Mouse (Mus musculus) midbrain, postnatal 0 days (tissue): ENCODE data around the gene Pak6. TPM values are rescaled to one million over a fixed set of nuclear protein-coding genes. Genes with fewer than 3 reads are reported as not detected.

Experiments used
- ATAC-seq: fragments of 200-750 bp; cut with Nextera tagmentation; 2 replicates; pipeline ENCODE4 v1.8.0; 2017; ENCODE audit warnings: moderate number of reproducible peaks, mild to moderate bottlenecking, moderate TSS enrichment, moderate library complexity; ENCODE audit not compliant: low FRiP score
- DNase-seq: peaks from one replicate; pipeline ENCODE4 v3.0.0-alpha.2; 2015; ENCODE audit warnings: low spot score
- H3K27ac ChIP-seq: fragments of 300-500 bp; sonication (generic); 2 replicates; pipeline ENCODE4 v1.5.1; 2014; ENCODE audit warnings: low read depth, mild to moderate bottlenecking, low read length, mixed read lengths
- H3K27me3 ChIP-seq: fragments of 300-500 bp; sonication (generic); 2 replicates; pipeline ENCODE4 v1.6.1; 2014; ENCODE audit warnings: low read length, control low read depth, mixed read lengths; ENCODE audit not compliant: insufficient read depth
- H3K36me3 ChIP-seq: fragments of 300-500 bp; sonication (generic); 2 replicates; pipeline ENCODE4 v1.6.1; 2014; ENCODE audit warnings: low read length, control low read depth, mixed read lengths; ENCODE audit not compliant: insufficient read depth
- H3K4me1 ChIP-seq: fragments of 300-500 bp; sonication (generic); 2 replicates; pipeline ENCODE4 v1.6.1; 2014; ENCODE audit warnings: mild to moderate bottlenecking, control low read depth, antibody characterized with exemption, low read length, mixed read lengths; ENCODE audit not compliant: insufficient read depth
- H3K4me2 ChIP-seq: fragments of 300-500 bp; sonication (generic); 2 replicates; pipeline ENCODE4 v1.6.1; 2014; ENCODE audit warnings: low read depth, mild to moderate bottlenecking, low read length, mixed read lengths; ENCODE audit not compliant: poor library complexity, severe bottlenecking
- H3K4me3 ChIP-seq: fragments of 300-500 bp; sonication (generic); 2 replicates; pipeline ENCODE4 v1.5.1; 2014; ENCODE audit warnings: low read depth, mild to moderate bottlenecking, low read length, moderate library complexity
- H3K9ac ChIP-seq: fragments of 300-500 bp; sonication (generic); replicated peaks from 2 replicates; pipeline ENCODE4 v1.6.1; 2014; ENCODE audit warnings: mild to moderate bottlenecking, low read length, moderate library complexity, mixed read lengths; ENCODE audit not compliant: poor library complexity, severe bottlenecking
- H3K9me3 ChIP-seq: fragments of 300-500 bp; sonication (generic); 2 replicates; pipeline ENCODE4 v1.6.1; 2016; ENCODE audit warnings: low read length, control low read depth
- CTCF ChIP-seq: IDR thresholded peaks from 2 replicates; pipeline ENCODE4 v1.5.1; 2016; ENCODE audit warnings: antibody characterized with exemption, mild to moderate bottlenecking
- WGBS: fragments of 180-500 bp; shearing (Covaris S2); extraction: QIAGEN DNeasy Blood & Tissue Kit; methylation state at CpG from one replicate; pipeline ENCODE4 v1.1.7; 2014; 5-methylcytosine and 5-hydroxymethylcytosine counted together
- polyA plus RNA-seq: library from polyadenylated mRNA; unstranded; fragments of >200 nt; fragmentation: Nextera tagmentation; extraction: Ambion mirVana; gene quantifications from 2 replicates; pipeline ENCODE4 v1.2.1, GENCODE M21; 2015
- total RNA-seq: library from RNA; depleted of rRNA; stranded (reverse); fragments of >200 nt; gene quantifications from 2 replicates; pipeline ENCODE4 v1.2.3, GENCODE M21; 2014

Pak6 gene
- total and polyA plus RNA-seq, 2 experiments from 2014 or later: 66.1 to 120 TPM

DNA sequence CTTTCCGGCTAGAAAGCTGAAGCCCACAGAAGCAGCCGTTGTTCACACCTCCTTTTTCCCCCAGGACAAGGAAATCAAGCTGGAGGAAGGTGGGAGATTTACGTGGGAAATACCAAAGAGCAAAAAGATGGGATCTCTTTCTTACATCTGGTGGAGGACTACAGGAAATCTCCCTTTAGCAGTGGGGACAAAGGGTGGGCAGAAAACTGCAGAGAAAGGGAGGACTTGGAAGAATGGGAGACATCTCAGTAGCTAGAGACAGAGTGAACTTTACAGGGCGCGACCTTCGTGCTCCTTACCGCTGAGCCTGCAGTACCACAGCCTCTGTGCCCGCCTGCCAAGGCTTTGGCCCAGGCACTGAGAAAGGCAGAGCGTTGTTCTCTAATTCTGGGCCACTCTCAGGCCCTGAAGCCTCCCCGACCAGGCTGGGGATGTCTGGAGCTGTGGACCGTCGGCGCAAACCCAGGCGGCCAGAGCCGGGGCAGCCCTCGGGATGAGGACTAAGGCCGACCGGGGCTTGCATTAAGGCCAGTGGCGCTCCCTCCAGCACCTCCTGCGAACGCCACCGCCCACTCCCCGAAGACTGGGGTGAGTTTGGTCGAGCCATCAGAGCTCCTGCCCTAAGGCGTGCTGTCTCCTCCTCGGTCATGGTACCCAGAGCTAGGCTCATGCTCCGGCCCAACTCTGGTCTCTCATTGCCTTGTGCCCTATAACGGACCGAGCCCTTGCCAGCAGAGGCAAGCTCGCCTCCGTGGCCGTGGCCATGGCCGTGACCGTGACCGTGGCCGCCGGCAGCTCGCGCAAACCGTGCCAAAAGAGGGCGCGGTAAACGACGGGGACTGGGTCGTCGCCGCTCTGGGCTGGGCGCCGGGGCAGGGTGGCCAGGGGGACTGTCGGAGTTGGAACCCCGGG, 39.1 kb downstream of the Pak6 start:
- DNase-seq (no peak), ATAC-seq (no peak)
- WGBS: 7% methylated on average over 49 of the region's 51 CpGs
- no peaks in the 10 kb centered on the region for H3K36me3 ChIP-seq
- peaks cover 12% of the 10 kb centered on the region; the same call in 1 of the 2 replicates for H3K4me1 ChIP-seq
- H3K4me3 ChIP-seq: peak overlapping the region; percentile 37; the same call in 1 of the 2 replicates
- H3K27ac ChIP-seq: no peak overlapping the region
- no peaks in the 10 kb centered on the region for H3K9me3 ChIP-seq
- no peak for TF ChIP-seq CTCF
- no peak overlapping the region for H3K9ac ChIP-seq
- peaks cover 76% of the 10 kb centered on the region for H3K27me3 ChIP-seq
- H3K4me2 ChIP-seq: peak overlapping the region; percentile 66

- under 1% methylated on average over 79 of the region's 93 CpGs for WGBS
- H3K4me1 ChIP-seq: peaks cover 12% of the 10 kb centered on the region; the same call in 1 of the 2 replicates
- no peak overlapping the region for H3K27ac ChIP-seq
- H3K9me3 ChIP-seq: no peaks in the 10 kb centered on the region
- DNase-seq (no peak), ATAC-seq (no peak)
- TF ChIP-seq CTCF: peak; percentile 16; the same call in 1 of the 2 replicates
- H3K36me3 ChIP-seq: no peaks in the 10 kb centered on the region
- peak overlapping the region; percentile 44; the same call in 1 of the 2 replicates for H3K9ac ChIP-seq
- peak overlapping the region; percentile 37 for H3K4me3 ChIP-seq
- peak overlapping the region; percentile 66 for H3K4me2 ChIP-seq
- H3K27me3 ChIP-seq: peaks cover 84% of the 10 kb centered on the region
Observed at GRCm38 (mm10) chr2:118702883-118703761, 40.0 kb downstream of the Pak6 start.

GRCm38 (mm10) chr2:118703913-118704730, 41.0 kb downstream of the Pak6 start, which contains the start of gene Ankrd63:
Gene Ankrd63 (minus strand): TSS chr2:118703963.
- DNase-seq (no peak), ATAC-seq (no peak)
- Histone ChIP-seq H3K9me3 (no peaks in the 10 kb centered on the region), H3K4me1 (peaks cover 12% of the 10 kb centered on the region; the same call in 1 of the 2 replicates), H3K9ac (peak within 1 kb of the TSS; percentile 44; the same call in 1 of the 2 replicates), H3K36me3 (no peaks in the 10 kb centered on the region), H3K4me3 (peak within 1 kb of the TSS; percentile 37), H3K27ac (no peak within 1 kb of the TSS), H3K27me3 (peaks cover 94% of the 10 kb centered on the region), H3K4me2 (peak within 1 kb of the TSS; percentile 66)
- WGBS: 1% methylated on average over 44 of the region's 50 CpGs
- no peak for TF ChIP-seq CTCF

DNA sequence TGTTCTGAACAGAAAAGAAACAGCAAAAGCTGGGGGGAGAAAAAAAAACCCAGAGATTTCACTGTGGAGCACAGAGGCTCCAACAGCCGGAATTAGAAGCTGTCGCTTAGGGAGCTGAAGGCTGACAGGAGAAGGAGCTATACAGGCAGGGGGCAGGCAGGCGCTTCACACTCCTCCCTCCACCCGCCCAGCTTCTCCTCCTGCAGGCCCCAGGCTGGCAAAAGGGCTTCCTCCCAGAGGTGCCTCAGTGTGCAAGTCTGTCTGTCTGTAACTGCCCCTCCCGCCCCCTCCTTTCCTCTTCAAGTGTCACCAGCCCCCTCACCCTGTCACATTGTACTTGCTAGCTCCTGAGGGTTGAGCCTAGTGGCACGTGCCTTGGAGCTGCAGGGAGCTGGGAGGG, 43.3 kb downstream of the Pak6 start:
- Histone ChIP-seq H3K27ac (no peak overlapping the region), H3K4me3 (no peak overlapping the region), H3K9me3 (no peaks in the 10 kb centered on the region), H3K36me3 (no peaks in the 10 kb centered on the region), H3K9ac (no peak overlapping the region), H3K4me2 (no peak overlapping the region), H3K27me3 (peaks cover 89% of the 10 kb centered on the region), H3K4me1 (peaks cover 18% of the 10 kb centered on the region; the same call in 1 of the 2 replicates)
- DNase-seq: no peak
- no peak; the same call in 1 of the 2 replicates for TF ChIP-seq CTCF
- 13% methylated on average over 5 of the region's 6 CpGs for WGBS
- ATAC-seq: no peak

- Histone ChIP-seq H3K4me2 (no peak overlapping the region), H3K9ac (no peak overlapping the region), H3K27me3 (peaks cover 79% of the 10 kb centered on the region), H3K4me3 (no peak overlapping the region), H3K4me1 (peaks cover 14% of the 10 kb centered on the region; the same call in 1 of the 2 replicates), H3K27ac (no peak overlapping the region), H3K9me3 (no peaks in the 10 kb centered on the region), H3K36me3 (no peaks in the 10 kb centered on the region)
- TF ChIP-seq CTCF: no peak
- no peak for DNase-seq
- WGBS: 81% methylated on average over 4 of the region's 4 CpGs
- ATAC-seq: no peak
Observed at GRCm38 (mm10) chr2:118708472-118708871, 45.4 kb downstream of the Pak6 start.
